Mouse (Mus musculus) layer of hippocampus, adult 6 months (tissue): Measurements from ENCODE around the gene Prrx2. TPM values are rescaled to one million over a fixed set of nuclear protein-coding genes. Genes with fewer than 3 reads are reported as not detected.

Experiments used
- long read RNA-seq, 2 experiments: library from polyadenylated mRNA; unstranded; transcript quantifications; one replicate each; pipeline ENCODE4 v2.0.0; 2019 to 2020
- polyA plus RNA-seq: library from polyadenylated mRNA; unstranded; fragments of <200 nt; fragmentation: Nextera tagmentation; gene quantifications from 2 replicates; pipeline ENCODE4 v1.2.3, GENCODE M21; 2021

Gene Prrx2
- polyA plus RNA-seq = 0.18 and 0.44 TPM in 2 replicates
- long read RNA-seq, experiment 1, partial matches to known transcripts = 0 of 1 reads
- long read RNA-seq, experiment 1, other reads (novel, unspliced or antisense) = 1 of 1 reads
- long read RNA-seq, experiment 2 = 0 reads

GRCm38 (mm10) chr2:30834373-30835022 is at the start of gene Prrx2:
Prrx2 (plus strand) TSS chr2:30834972.

GRCm38 (mm10) chr2:30803604-30804003 is 31.2 kb upstream of the Prrx2 start, which contains the start of gene 1700001O22Rik:
1700001O22Rik (minus strand) TSS chr2:30803661.

GRCm38 (mm10) chr2:30807648-30808295 is 27.0 kb upstream of the Prrx2 start, which contains the start of gene Ntmt1:
Ntmt1 (plus strand) TSS chr2:30807826.

GRCm38 (mm10) chr2:30830283-30830795 is 4.4 kb upstream of the Prrx2 start, which contains the start of gene Asb6:
Asb6 (minus strand) TSS chr2:30830333.

GRCm38 (mm10) chr2:30929483-30930045 is 94.8 kb downstream of the Prrx2 start, which contains the start of gene Ptges:
Ptges (minus strand) TSS chr2:30929863.

Other genes starting within 250 kb of the Prrx2 start
- 7.0 and 9.1 TPM in 2 replicates for gene Cstad, start 239.9 kb upstream of the Prrx2 start, polyA plus RNA-seq
- gene 1700001O22Rik, start 31.3 kb upstream of the Prrx2 start, polyA plus RNA-seq = 3.2 and 5.0 TPM in 2 replicates
- gene Ntmt1, start 27.1 kb upstream of the Prrx2 start, polyA plus RNA-seq = 51.9 and 55.5 TPM in 2 replicates
- gene Asb6, start 4.6 kb upstream of the Prrx2 start, polyA plus RNA-seq = 22.1 and 24.5 TPM in 2 replicates
- 1.7 and 2.3 TPM in 2 replicates for gene Ptges, start 94.9 kb downstream of the Prrx2 start, polyA plus RNA-seq
- gene Tor1b, start 118.0 kb downstream of the Prrx2 start, polyA plus RNA-seq = 26.2 and 28.7 TPM in 2 replicates
- gene Tor1a, start 133.0 kb downstream of the Prrx2 start, polyA plus RNA-seq = 82.1 and 84.8 TPM in 2 replicates
- 73.5 and 81.5 TPM in 2 replicates for gene BC005624, start 147.2 kb downstream of the Prrx2 start, polyA plus RNA-seq
- gene Usp20, start 147.3 kb downstream of the Prrx2 start, polyA plus RNA-seq = 32.0 and 32.1 TPM in 2 replicates